Mouse (Mus musculus): Measurements from ENCODE around the gene Snrpd3. TPM values are rescaled to one million over a fixed set of nuclear protein-coding genes. Genes with fewer than 3 reads are reported as not detected.
"Not testable (repeated sequence)": the region's sequence is repeated elsewhere in the genome, so short reads cannot be mapped to it uniquely, and the experiment has no call there.

The Snrpd3 gene
- polyA plus RNA-seq, 1 experiment from 2014 or later = 178 TPM

- Histone ChIP-seq H3K4me1 (ENCODE audit: control insufficient read depth, insufficient read depth, low read length) (peaks cover 17% of the 10 kb centered on the region), H3K36me3 (ENCODE audit: control insufficient read depth, insufficient read depth, low read length) (no peaks in the 10 kb centered on the region), H3K27me3 (ENCODE audit: control insufficient read depth, insufficient read depth, low read length) (peaks cover 16% of the 10 kb centered on the region), H3K9me3 (ENCODE audit: control insufficient read depth, low read length) (no peaks in the 10 kb centered on the region), H3K9ac (ENCODE audit: low read depth, low read length) (0 out of 2 replicates have a peak overlapping the region, but pooled peaks have one; percentile 4), H3K4me3 (ENCODE audit: low read length) (no peak overlapping the region), H3K4me2 (replicated peaks; ENCODE audit: low read depth, low read length) (no peak overlapping the region), H3K27ac (ENCODE audit: low read depth, low read length) (peak overlapping the region; percentile 42; the same call in 1 of the 2 replicates)
- ATAC-seq (ENCODE audit: low FRiP score, low TSS enrichment) = no peak
- WGBS = 80% methylated on average over 12 of the region's 12 CpGs
These were observed 47.4 kb downstream of the Snrpd3 start for GRCm38 (mm10) chr10:75564687-75565265.

DNA sequence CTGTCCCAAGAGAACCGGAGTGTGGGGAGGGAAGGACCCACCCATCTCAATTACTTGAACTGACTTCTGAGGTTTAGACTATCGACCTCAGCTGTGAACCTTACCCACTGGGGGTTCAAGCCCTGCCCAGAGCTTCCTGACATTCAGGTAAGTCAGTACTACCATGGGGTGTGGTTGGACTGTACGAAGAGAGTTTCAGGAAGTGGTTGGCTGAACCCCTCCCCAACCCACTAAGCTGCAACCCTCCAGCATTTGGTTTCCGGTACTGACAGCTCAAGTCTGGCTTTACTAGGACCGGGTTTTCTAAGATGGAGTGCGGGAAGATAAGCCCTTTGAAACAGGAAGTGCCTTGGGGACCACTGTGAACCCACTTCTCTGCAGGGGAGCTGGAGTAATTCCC is 48.1 kb downstream of the Snrpd3 start:
- Histone ChIP-seq H3K9ac (ENCODE audit: low read depth, low read length) (no peak overlapping the region), H3K4me1 (ENCODE audit: control insufficient read depth, insufficient read depth, low read length) (peaks cover 13% of the 10 kb centered on the region), H3K36me3 (ENCODE audit: control insufficient read depth, insufficient read depth, low read length) (no peaks in the 10 kb centered on the region), H3K4me2 (replicated peaks; ENCODE audit: low read depth, low read length) (no peak overlapping the region), H3K4me3 (ENCODE audit: low read length) (no peak overlapping the region), H3K27me3 (ENCODE audit: control insufficient read depth, insufficient read depth, low read length) (peaks cover 10% of the 10 kb centered on the region), H3K27ac (ENCODE audit: low read depth, low read length) (peak overlapping the region; percentile 42), H3K9me3 (ENCODE audit: control insufficient read depth, low read length) (no peaks in the 10 kb centered on the region)
- no peak for ATAC-seq (ENCODE audit: low FRiP score, low TSS enrichment)
- WGBS = 57% methylated on average over 6 of the region's 6 CpGs

DNA sequence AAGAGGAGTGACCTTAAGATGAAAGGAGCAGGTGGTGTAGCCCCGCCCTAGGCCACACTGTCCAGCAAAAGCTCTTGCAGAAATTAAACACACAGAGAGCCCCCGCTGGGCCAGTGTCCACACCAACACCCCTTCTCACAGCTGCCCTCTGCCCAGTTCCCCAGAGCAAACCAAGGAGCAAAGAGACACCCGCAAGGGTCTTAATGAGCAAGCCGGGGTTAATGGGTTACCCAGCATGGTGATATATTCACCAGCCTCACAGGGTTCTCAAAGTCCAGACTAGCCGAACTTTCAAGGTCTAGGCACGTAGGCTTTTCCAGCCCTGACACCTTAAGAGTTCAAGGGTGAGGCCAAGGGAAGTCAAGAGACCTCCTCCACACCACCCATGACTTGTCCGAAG is 48.6 kb downstream of the Snrpd3 start:
- no peaks in the 10 kb centered on the region for H3K9me3 ChIP-seq (ENCODE audit: control insufficient read depth, low read length)
- H3K9ac ChIP-seq (ENCODE audit: low read depth, low read length) = no peak overlapping the region
- H3K4me2 ChIP-seq (replicated peaks; ENCODE audit: low read depth, low read length) = no peak overlapping the region
- peaks cover 6% of the 10 kb centered on the region; the same call in 1 of the 2 replicates for H3K27me3 ChIP-seq (ENCODE audit: control insufficient read depth, insufficient read depth, low read length)
- H3K36me3 ChIP-seq (ENCODE audit: control insufficient read depth, insufficient read depth, low read length) = no peaks in the 10 kb centered on the region
- no peak overlapping the region for H3K4me3 ChIP-seq (ENCODE audit: low read length)
- peak overlapping the region; percentile 59 for H3K27ac ChIP-seq (ENCODE audit: low read depth, low read length)
- H3K4me1 ChIP-seq (ENCODE audit: control insufficient read depth, insufficient read depth, low read length) = peaks cover 12% of the 10 kb centered on the region
- WGBS = 51% methylated on average over 7 of the region's 7 CpGs
- peak; percentile 64; the same call in 1 of the 2 replicates for ATAC-seq (ENCODE audit: low FRiP score, low TSS enrichment)

DNA sequence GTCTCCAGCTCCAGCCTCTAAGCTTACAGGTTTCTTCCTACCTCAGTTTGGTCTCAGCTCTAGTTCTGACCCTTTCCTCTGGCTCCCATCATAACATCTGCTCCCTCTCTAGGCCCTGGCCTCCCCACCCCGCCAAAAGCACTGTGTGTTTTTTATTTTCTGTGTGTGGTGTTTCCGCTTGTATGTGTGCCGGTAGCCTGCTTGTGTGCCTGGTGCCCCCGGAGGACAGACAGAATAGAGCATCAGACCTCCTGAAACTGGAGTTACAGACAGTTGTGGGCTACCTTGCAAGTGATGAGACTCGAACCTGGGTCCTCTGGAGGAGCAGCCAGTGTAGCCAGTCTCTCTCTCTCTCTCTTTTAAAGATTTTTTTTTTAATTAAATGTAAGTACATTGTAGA is 49.0 kb downstream of the Snrpd3 start:
- peaks cover 2% of the 10 kb centered on the region; the same call in 1 of the 2 replicates for H3K27me3 ChIP-seq (ENCODE audit: control insufficient read depth, insufficient read depth, low read length)
- H3K4me2 ChIP-seq (replicated peaks; ENCODE audit: low read depth, low read length) = no peak overlapping the region
- H3K4me1 ChIP-seq (ENCODE audit: control insufficient read depth, insufficient read depth, low read length) = peaks cover 12% of the 10 kb centered on the region
- no peak overlapping the region for H3K4me3 ChIP-seq (ENCODE audit: low read length)
- H3K36me3 ChIP-seq (ENCODE audit: control insufficient read depth, insufficient read depth, low read length) = no peaks in the 10 kb centered on the region
- WGBS = 77% methylated on average over 5 of the region's 5 CpGs
- peak overlapping the region; percentile 59; the same call in 1 of the 2 replicates for H3K27ac ChIP-seq (ENCODE audit: low read depth, low read length)
- no peak overlapping the region for H3K9ac ChIP-seq (ENCODE audit: low read depth, low read length)
- no peaks in the 10 kb centered on the region for H3K9me3 ChIP-seq (ENCODE audit: control insufficient read depth, low read length)
- no peak; the same call in 1 of the 2 replicates for ATAC-seq (ENCODE audit: low FRiP score, low TSS enrichment)

GRCm38 (mm10) chr10:75566765-75567164 is 49.4 kb downstream of the Snrpd3 start:
- H3K27ac ChIP-seq (ENCODE audit: low read depth, low read length); H3K27me3 ChIP-seq (ENCODE audit: control insufficient read depth, insufficient read depth, low read length); H3K9ac ChIP-seq (ENCODE audit: low read depth, low read length); H3K9me3 ChIP-seq (ENCODE audit: control insufficient read depth, low read length); H3K36me3 ChIP-seq (ENCODE audit: control insufficient read depth, insufficient read depth, low read length); H3K4me3 ChIP-seq (ENCODE audit: low read length); H3K4me2 ChIP-seq (replicated peaks; ENCODE audit: low read depth, low read length); ATAC-seq (ENCODE audit: low FRiP score, low TSS enrichment): not testable (repeated sequence)
- 90% methylated on average over 2 of the region's 2 CpGs for WGBS
- H3K4me1 ChIP-seq (ENCODE audit: control insufficient read depth, insufficient read depth, low read length) = peaks cover 12% of the 10 kb centered on the region

GRCm38 (mm10) chr10:75568029-75568428 is 50.7 kb downstream of the Snrpd3 start:
- Histone ChIP-seq H3K9ac (ENCODE audit: low read depth, low read length) (0 out of 2 replicates have a peak overlapping the region, but pooled peaks have one; percentile 35), H3K4me2 (replicated peaks; ENCODE audit: low read depth, low read length) (peak overlapping the region; percentile 29), H3K4me1 (ENCODE audit: control insufficient read depth, insufficient read depth, low read length) (peaks cover 12% of the 10 kb centered on the region), H3K9me3 (ENCODE audit: control insufficient read depth, low read length) (no peaks in the 10 kb centered on the region), H3K27me3 (ENCODE audit: control insufficient read depth, insufficient read depth, low read length) (no peaks in the 10 kb centered on the region), H3K4me3 (ENCODE audit: low read length) (no peak overlapping the region), H3K36me3 (ENCODE audit: control insufficient read depth, insufficient read depth, low read length) (no peaks in the 10 kb centered on the region), H3K27ac (ENCODE audit: low read depth, low read length) (peak overlapping the region; percentile 8; the same call in 1 of the 2 replicates)
- WGBS = 26% methylated on average over 5 of the region's 5 CpGs
- ATAC-seq (ENCODE audit: low FRiP score, low TSS enrichment) = no peak

- 3% methylated on average over 11 of the region's 11 CpGs for WGBS
- Histone ChIP-seq H3K9me3 (ENCODE audit: control insufficient read depth, low read length) (no peaks in the 10 kb centered on the region), H3K27ac (ENCODE audit: low read depth, low read length) (peak overlapping the region; percentile 8; the same call in 1 of the 2 replicates), H3K27me3 (ENCODE audit: control insufficient read depth, insufficient read depth, low read length) (no peaks in the 10 kb centered on the region), H3K4me1 (ENCODE audit: control insufficient read depth, insufficient read depth, low read length) (peaks cover 14% of the 10 kb centered on the region), H3K4me3 (ENCODE audit: low read length) (peak overlapping the region; percentile 26), H3K4me2 (replicated peaks; ENCODE audit: low read depth, low read length) (peak overlapping the region; percentile 29), H3K9ac (ENCODE audit: low read depth, low read length) (peak overlapping the region; percentile 35; the same call in 1 of the 2 replicates), H3K36me3 (ENCODE audit: control insufficient read depth, insufficient read depth, low read length) (no peaks in the 10 kb centered on the region)
- no peak for ATAC-seq (ENCODE audit: low FRiP score, low TSS enrichment)
These were observed 51.1 kb downstream of the Snrpd3 start for GRCm38 (mm10) chr10:75568441-75568840.

GRCm38 (mm10) chr10:75568851-75569250 is 51.5 kb downstream of the Snrpd3 start:
- H3K27ac ChIP-seq (ENCODE audit: low read depth, low read length) = 0 out of 2 replicates have a peak overlapping the region, but pooled peaks have one; percentile 8
- no peaks in the 10 kb centered on the region for H3K36me3 ChIP-seq (ENCODE audit: control insufficient read depth, insufficient read depth, low read length)
- H3K9me3 ChIP-seq (ENCODE audit: control insufficient read depth, low read length) = no peaks in the 10 kb centered on the region
- ATAC-seq (ENCODE audit: low FRiP score, low TSS enrichment) = no peak
- peak overlapping the region; percentile 26 for H3K4me3 ChIP-seq (ENCODE audit: low read length)
- H3K27me3 ChIP-seq (ENCODE audit: control insufficient read depth, insufficient read depth, low read length) = no peaks in the 10 kb centered on the region
- H3K4me2 ChIP-seq (replicated peaks; ENCODE audit: low read depth, low read length) = peak overlapping the region; percentile 29
- WGBS = 19% methylated on average over 4 of the region's 4 CpGs
- H3K9ac ChIP-seq (ENCODE audit: low read depth, low read length) = peak overlapping the region; percentile 35; the same call in 1 of the 2 replicates
- peaks cover 16% of the 10 kb centered on the region for H3K4me1 ChIP-seq (ENCODE audit: control insufficient read depth, insufficient read depth, low read length)

- Histone ChIP-seq H3K36me3 (ENCODE audit: control insufficient read depth, insufficient read depth, low read length) (no peaks in the 10 kb centered on the region), H3K9ac (ENCODE audit: low read depth, low read length) (no peak overlapping the region), H3K4me3 (ENCODE audit: low read length) (no peak overlapping the region), H3K9me3 (ENCODE audit: control insufficient read depth, low read length) (no peaks in the 10 kb centered on the region), H3K27ac (ENCODE audit: low read depth, low read length) (no peak overlapping the region), H3K4me1 (ENCODE audit: control insufficient read depth, insufficient read depth, low read length) (peaks cover 11% of the 10 kb centered on the region), H3K27me3 (ENCODE audit: control insufficient read depth, insufficient read depth, low read length) (no peaks in the 10 kb centered on the region), H3K4me2 (replicated peaks; ENCODE audit: low read depth, low read length) (no peak overlapping the region)
- peak; percentile 9; the same call in 1 of the 2 replicates for ATAC-seq (ENCODE audit: low FRiP score, low TSS enrichment)
- WGBS = 25% methylated on average over 10 of the region's 10 CpGs
These were observed 53.8 kb downstream of the Snrpd3 start for GRCm38 (mm10) chr10:75570981-75571657.
